Mouse (Mus musculus): ENCODE measurements around the gene Lekr1.

DNA sequence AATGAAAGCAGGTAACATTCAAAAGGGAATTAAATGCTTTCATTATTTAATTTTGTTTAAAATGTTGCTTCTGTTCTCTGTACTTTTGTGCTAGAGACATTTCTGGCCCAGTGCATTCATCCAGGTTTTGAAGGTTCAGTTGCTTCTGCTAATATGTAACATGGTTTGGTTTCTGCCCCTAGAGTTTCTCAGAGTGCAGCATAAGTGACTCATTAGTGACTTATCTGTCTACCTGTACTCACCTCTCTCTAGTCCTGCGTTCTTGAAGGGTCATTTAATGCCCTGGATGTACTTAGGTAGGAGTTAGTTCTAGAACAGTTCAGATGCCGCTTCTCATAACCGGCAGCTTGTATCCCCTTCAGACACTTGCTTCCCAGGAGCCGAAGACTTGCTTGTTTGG is 56.9 kb downstream of the Lekr1 start:
- TF ChIP-seq CTCF (IDR thresholded peaks at IDR 0.05; ENCODE audit: low read depth) (no peak), EP300 (optimal IDR thresholded peaks at IDR 0.05) (no peak)
